Mouse (Mus musculus) MEL (cell line): ENCODE data around the gene Padi6. TPM values are rescaled to one million over a fixed set of nuclear protein-coding genes. Genes with fewer than 3 reads are reported as not detected.

Source experiments
- DNase-seq: peaks from one replicate; pipeline ENCODE4 v3.0.0; 2011; ENCODE audit warnings: low read depth, low spot score
- H3K27ac ChIP-seq: 2 replicates; pipeline ENCODE4 v1.5.1; 2012; ENCODE audit warnings: low read depth, mild to moderate bottlenecking, control low read depth, low read length, moderate library complexity; ENCODE audit not compliant: control insufficient read depth
- H3K27me3 ChIP-seq, 2 experiments: fragments of 150-350 bp in 1 of 2; sonication (generic) in 1 of 2; 2 replicates each; pipeline ENCODE4 v1.6.1; 2012; ENCODE audit warnings: low read length in 2 of 2, mild to moderate bottlenecking in 2 of 2, improper control_type of control experiment in 1 of 2, moderate library complexity in 1 of 2; ENCODE audit not compliant: insufficient read depth in 2 of 2, control insufficient read depth in 1 of 2
- H3K36me3 ChIP-seq, 2 experiments: 2 replicates each; pipeline ENCODE4 v1.6.1; 2012 to 2014; ENCODE audit warnings: low read length in 2 of 2, improper control_type of control experiment in 1 of 2, inconsistent platforms in 1 of 2, mild to moderate bottlenecking in 1 of 2; ENCODE audit not compliant: insufficient read depth in 2 of 2, control insufficient read depth in 1 of 2
- H3K4me1 ChIP-seq, 2 experiments: fragments of 150-350 bp in 1 of 2; sonication (generic) in 1 of 2; 2 replicates each; pipeline ENCODE4 v1.6.1; 2012; ENCODE audit warnings: low read length in 2 of 2, improper control_type of control experiment in 1 of 2, mild to moderate bottlenecking in 1 of 2; ENCODE audit not compliant: insufficient read depth in 2 of 2, control insufficient read depth in 1 of 2
- H3K4me3 ChIP-seq, 2 experiments: fragments of 150-350 bp in 1 of 2; sonication (generic) in 1 of 2; 2 replicates each; pipeline ENCODE4 v1.5.1; 2012; ENCODE audit warnings: low read depth in 2 of 2, low read length in 2 of 2, mild to moderate bottlenecking in 2 of 2, moderate library complexity in 2 of 2, control low read depth in 1 of 2, improper control_type of control experiment in 1 of 2; ENCODE audit not compliant: control insufficient read depth in 1 of 2, insufficient read depth in 1 of 2
- H3K79me2 ChIP-seq: 2 replicates; pipeline ENCODE4 v1.6.1; 2012; ENCODE audit warnings: mild to moderate bottlenecking, low read length, moderate library complexity; ENCODE audit not compliant: control insufficient read depth, poor library complexity, insufficient read depth
- H3K9ac ChIP-seq: 2 replicates; pipeline ENCODE4 v1.6.1; 2012; ENCODE audit warnings: low read depth, mild to moderate bottlenecking, control low read depth, low read length, moderate library complexity; ENCODE audit not compliant: control insufficient read depth, poor library complexity, severe bottlenecking
- H3K9me3 ChIP-seq: fragments of 150-350 bp; sonication (generic); replicated peaks from 2 replicates; pipeline ENCODE4 v1.6.1; 2012; ENCODE audit warnings: mild to moderate bottlenecking, low read length, improper control_type of control experiment, moderate library complexity; ENCODE audit not compliant: insufficient read depth
- BHLHE40 ChIP-seq: IDR thresholded peaks from 2 replicates; pipeline ENCODE4 v1.6.1; 2012; ENCODE audit warnings: low read depth, mild to moderate bottlenecking, inconsistent platforms, low read length, improper control_type of control experiment, borderline replicate concordance
- CHD1 ChIP-seq: IDR thresholded peaks from 2 replicates; pipeline ENCODE4 v1.6.1; 2012; ENCODE audit warnings: low read depth, mild to moderate bottlenecking, inconsistent platforms, low read length, improper control_type of control experiment
- CTCF ChIP-seq, 3 experiments: IDR thresholded peaks in 2 of 3; conservative IDR thresholded peaks in 1 of 3; 2 replicates each; pipeline ENCODE4 v1.5.1; 2011 to 2012; ENCODE audit warnings: low read length in 3 of 3, low read depth in 2 of 3, mild to moderate bottlenecking in 2 of 3, improper control_type of control experiment in 1 of 3, inconsistent platforms in 1 of 3, mixed read lengths in 1 of 3, moderate library complexity in 1 of 3; ENCODE audit not compliant: control insufficient read depth in 1 of 3, insufficient read depth in 1 of 3, poor library complexity in 1 of 3, severe bottlenecking in 1 of 3
- ETS1 ChIP-seq: IDR thresholded peaks from 2 replicates; pipeline ENCODE4 v1.6.1; 2012; ENCODE audit warnings: low read depth, mild to moderate bottlenecking, inconsistent platforms, low read length, improper control_type of control experiment, moderate library complexity
- JUND ChIP-seq: IDR thresholded peaks from 2 replicates; pipeline ENCODE4 v1.6.1; 2011; ENCODE audit warnings: low read depth, mild to moderate bottlenecking, improper control_type of control experiment, low read length
- KAT2A ChIP-seq: conservative IDR thresholded peaks from 2 replicates; pipeline ENCODE4 v1.6.1; 2012; ENCODE audit warnings: low read depth, low read length, improper control_type of control experiment, inconsistent platforms
- MAFK ChIP-seq: IDR thresholded peaks from 2 replicates; pipeline ENCODE4 v1.6.1; 2011; ENCODE audit warnings: low read depth, mild to moderate bottlenecking, low read length, improper control_type of control experiment, borderline replicate concordance
- MAX ChIP-seq: IDR thresholded peaks from 2 replicates; pipeline ENCODE4 v1.6.1; 2011; ENCODE audit warnings: low read length, improper control_type of control experiment
- NELFE ChIP-seq: IDR thresholded peaks from 2 replicates; pipeline ENCODE4 v1.6.1; 2011; ENCODE audit warnings: low read depth, low read length, improper control_type of control experiment
- NRF1 ChIP-seq: IDR thresholded peaks from 2 replicates; pipeline ENCODE4 v1.6.1; 2014; ENCODE audit warnings: low read depth, mild to moderate bottlenecking, inconsistent platforms, low read length, improper control_type of control experiment, moderate library complexity; ENCODE audit not compliant: poor library complexity, insufficient read depth, severe bottlenecking
- POLR2AphosphoS2 ChIP-seq: IDR thresholded peaks from 2 replicates; pipeline ENCODE4 v1.6.1; 2011; ENCODE audit warnings: low read length, improper control_type of control experiment
- RAD21 ChIP-seq: IDR thresholded peaks from 2 replicates; pipeline ENCODE4 v1.6.1; 2011; ENCODE audit warnings: mild to moderate bottlenecking, low read depth, low read length, improper control_type of control experiment
- RCOR1 ChIP-seq: IDR thresholded peaks from 2 replicates; pipeline ENCODE4 v1.6.1; 2012; ENCODE audit warnings: low read depth, mild to moderate bottlenecking, inconsistent platforms, low read length, improper control_type of control experiment
- SIN3A ChIP-seq: IDR thresholded peaks from 2 replicates; pipeline ENCODE4 v1.6.1; 2012; ENCODE audit warnings: low read length, improper control_type of control experiment, inconsistent platforms
- SMC3 ChIP-seq: IDR thresholded peaks from 2 replicates; pipeline ENCODE4 v1.6.1; 2011; ENCODE audit warnings: low read depth, low read length, improper control_type of control experiment
- USF1 ChIP-seq: IDR thresholded peaks from 2 replicates; pipeline ENCODE4 v1.6.1; 2014; ENCODE audit warnings: low read depth, mild to moderate bottlenecking, inconsistent platforms, low read length, improper control_type of control experiment, moderate library complexity
- USF2 ChIP-seq, 2 experiments: IDR thresholded peaks; 2 replicates each; pipeline ENCODE4 v1.6.1; 2011 to 2012; ENCODE audit warnings: improper control_type of control experiment in 2 of 2, low read length in 2 of 2, borderline replicate concordance in 1 of 2, inconsistent platforms in 1 of 2, low read depth in 1 of 2, mild to moderate bottlenecking in 1 of 2; ENCODE audit not compliant: insufficient read depth in 1 of 2
- ZC3H11A ChIP-seq: IDR thresholded peaks from 2 replicates; pipeline ENCODE4 v1.6.1; 2012; ENCODE audit warnings: low read depth, mild to moderate bottlenecking, inconsistent platforms, low read length, improper control_type of control experiment
- polyA plus RNA-seq, 2 experiments: library from polyadenylated mRNA; stranded (reverse) in 1 of 2; unstranded in 1 of 2; fragments of >175 nt in 1 of 2; fragments of >200 nt in 1 of 2; gene quantifications; 2 replicates each; pipeline versions ENCODE4 v1.2.1 to v1.2.4; 2012; ENCODE audit warnings: low replicate concordance in 2 of 2, low read depth in 1 of 2; ENCODE audit not compliant: insufficient read length in 2 of 2, insufficient read depth in 1 of 2, missing spikeins in 1 of 2
- total RNA-seq: library from RNA; depleted of rRNA; stranded (reverse); fragments of 300-350 nt; gene quantifications from 2 replicates; pipeline ENCODE4 v1.2.3, GENCODE M21; 2012

Padi6 gene
- total and polyA plus RNA-seq, 3 experiments: not detected

GRCm38 (mm10) chr4:140789983-140790382 is 47.5 kb upstream of the Padi6 start:
- no peak for DNase-seq
- TF ChIP-seq ZC3H11A (no peak), NRF1 (no peak), ETS1 (no peak), RCOR1 (no peak), USF1 (no peak), KAT2A (no peak), NELFE (no peak), POLR2AphosphoS2 (no peak), MAX (no peak), BHLHE40 (no peak), CHD1 (no peak), RAD21 (no peak)
- Histone ChIP-seq H3K4me3 (no peak overlapping the region), H3K4me1 (no peaks in the 10 kb centered on the region), H3K79me2 (no peaks in the 10 kb centered on the region), H3K27ac (no peak overlapping the region), H3K36me3 (peaks cover 0 to 14% of the 10 kb centered on the region in 2 experiments; a peak in 2 of 4 replicates), H3K9me3 (no peaks in the 10 kb centered on the region), H3K27me3 (no peaks in the 10 kb centered on the region), H3K9ac (no peak overlapping the region)

- Histone ChIP-seq H3K79me2 (no peaks in the 10 kb centered on the region), H3K9me3 (no peaks in the 10 kb centered on the region), H3K4me3 (no peak overlapping the region), H3K9ac (no peak overlapping the region), H3K27ac (no peak overlapping the region), H3K27me3 (no peaks in the 10 kb centered on the region), H3K4me1 (no peaks in the 10 kb centered on the region), H3K36me3 (peaks cover 0 to 14% of the 10 kb centered on the region in 2 experiments; a peak in 2 of 4 replicates)
- peak; percentile 64 for DNase-seq
- no peak for TF ChIP-seq MAX
- TF ChIP-seq USF2 (IDR thresholded peaks at IDR 0.05; ENCODE audit: borderline replicate concordance in 1 of 2, insufficient read depth in 1 of 2, low read depth in 1 of 2, low read length in 2 of 2): no peak
- no peak for TF ChIP-seq MAFK
- TF ChIP-seq SMC3: peak; percentile 76
- TF ChIP-seq SIN3A: no peak
- TF ChIP-seq USF1: no peak
- TF ChIP-seq RAD21: peak; percentile 76
- TF ChIP-seq CTCF (IDR thresholded peaks at IDR 0.05 in 2 of 3, conservative IDR thresholded peaks at IDR 0.05 in 1 of 3; ENCODE audit: control insufficient read depth in 1 of 3, insufficient read depth in 1 of 3, low read depth in 2 of 3, low read length in 3 of 3, poor library complexity in 1 of 3, severe bottlenecking in 1 of 3): peak; percentile 73 to 84 (median 82)
- TF ChIP-seq BHLHE40: no peak
- peak; percentile 69 for TF ChIP-seq ZC3H11A
- TF ChIP-seq JUND: no peak
Measured at GRCm38 (mm10) chr4:140788983-140789382, 46.5 kb upstream of the Padi6 start.
